Mouse (Mus musculus): Measurements from ENCODE around the gene Fam228a.
"Not testable (repeated sequence)": the region's sequence is repeated elsewhere in the genome, so short reads cannot be mapped to it uniquely, and the experiment has no call there.

- not testable (repeated sequence) for TF ChIP-seq POLR2A (IDR thresholded peaks at IDR 0.05; ENCODE audit: low read depth, low read length); CTCF (IDR thresholded peaks at IDR 0.05; ENCODE audit: borderline replicate concordance, insufficient read depth, low read length)
These were observed 43.6 kb upstream of the Fam228a start for GRCm38 (mm10) chr12:4781725-4782404.

Data from embryonic fibroblast, embryonic 13.5 days (primary cell).